Mouse (Mus musculus): ENCODE measurements at regions not wholly inside any gene's neighbourhood (a gene's known extent, or its start where the extent isn't known, plus 50 kb on each side); places are given as distances from the start of the nearest gene placed in this dataset.

- no peak for TF ChIP-seq ZMIZ1 (IDR thresholded peaks at IDR 0.05; ENCODE audit: low read depth, low read length)
- TF ChIP-seq CTCF (IDR thresholded peaks at IDR 0.05 in 2 of 3, conservative IDR thresholded peaks at IDR 0.05 in 1 of 3; ENCODE audit: control insufficient read depth in 1 of 3, insufficient read depth in 1 of 3, low read depth in 2 of 3, low read length in 3 of 3, poor library complexity in 1 of 3, severe bottlenecking in 1 of 3), result no peak
- TF ChIP-seq GATA1 (IDR thresholded peaks at IDR 0.05; ENCODE audit: low read depth, low read length), result no peak
- no peak for TF ChIP-seq MAFK (IDR thresholded peaks at IDR 0.05; ENCODE audit: borderline replicate concordance, low read depth, low read length)
- TF ChIP-seq POLR2A (IDR thresholded peaks at IDR 0.05; ENCODE audit: control insufficient read depth in 1 of 2, insufficient read depth in 1 of 2, low read depth in 1 of 2, low read length in 2 of 2, poor library complexity in 1 of 2), result no peak
- no peak for TF ChIP-seq BHLHE40 (IDR thresholded peaks at IDR 0.05; ENCODE audit: borderline replicate concordance, low read depth, low read length)
- no peak for TF ChIP-seq POLR2AphosphoS5 (IDR thresholded peaks at IDR 0.05; ENCODE audit: borderline replicate concordance, low read depth, low read length)
- TF ChIP-seq USF2 (IDR thresholded peaks at IDR 0.05; ENCODE audit: borderline replicate concordance in 1 of 2, insufficient read depth in 1 of 2, low read depth in 1 of 2, low read length in 2 of 2), result no peak
- TF ChIP-seq MAX (IDR thresholded peaks at IDR 0.05; ENCODE audit: low read length), result no peak
- TF ChIP-seq EP300 (IDR thresholded peaks at IDR 0.05; ENCODE audit: low read depth in 1 of 2, low read length in 2 of 2), result no peak
- TF ChIP-seq USF1 (IDR thresholded peaks at IDR 0.05; ENCODE audit: low read depth, low read length), result no peak
Measured at GRCm38 (mm10) chr1:184447161-184447667, 285.2 kb downstream of the Hlx start.

All from MEL (cell line).